Mouse (Mus musculus): ENCODE measurements around the gene Zfp61.
"Not testable (repeated sequence)": the region's sequence is repeated elsewhere in the genome, so short reads cannot be mapped to it uniquely, and the experiment has no call there.

Zfp61 gene

GRCm38 (mm10) chr7:24297361-24298095 lies 3.5 kb downstream of the Zfp61 start:
- no peak for DNase-seq (ENCODE audit: low read depth)

GRCm38 (mm10) chr7:24296386-24296785 lies 4.6 kb downstream of the Zfp61 start:
- no peak for DNase-seq (ENCODE audit: low read depth)

GRCm38 (mm10) chr7:24295376-24295775 lies 5.7 kb downstream of the Zfp61 start:
- DNase-seq (ENCODE audit: low read depth) = no peak

GRCm38 (mm10) chr7:24294763-24295162 lies 6.3 kb downstream of the Zfp61 start:
- DNase-seq (ENCODE audit: low read depth) = no peak

GRCm38 (mm10) chr7:24293061-24293851 lies 7.8 kb downstream of the Zfp61 start:
- DNase-seq (ENCODE audit: low read depth) = no peak

- DNase-seq (ENCODE audit: low read depth) = no peak
Observed at GRCm38 (mm10) chr7:24291387-24292090, 9.5 kb downstream of the Zfp61 start.

GRCm38 (mm10) chr7:24290106-24290693 lies 10.8 kb downstream of the Zfp61 start:
- no peak for DNase-seq (ENCODE audit: low read depth)

- DNase-seq (ENCODE audit: low read depth) = no peak
Observed at GRCm38 (mm10) chr7:24288512-24288911, 12.5 kb downstream of the Zfp61 start.

GRCm38 (mm10) chr7:24287670-24288069 lies 13.4 kb downstream of the Zfp61 start:
- DNase-seq (ENCODE audit: low read depth) = no peak

GRCm38 (mm10) chr7:24286916-24287315 lies 14.1 kb downstream of the Zfp61 start:
- DNase-seq (ENCODE audit: low read depth) = no peak

GRCm38 (mm10) chr7:24286090-24286489 lies 14.9 kb downstream of the Zfp61 start:
- DNase-seq (ENCODE audit: low read depth) = peak; percentile 32

GRCm38 (mm10) chr7:24280858-24281145 lies 20.2 kb downstream of the Zfp61 start:
- no peak for DNase-seq (ENCODE audit: low read depth)

GRCm38 (mm10) chr7:24280031-24280857 lies 20.8 kb downstream of the Zfp61 start:
- DNase-seq (ENCODE audit: low read depth) = no peak

GRCm38 (mm10) chr7:24278771-24279170 lies 22.3 kb downstream of the Zfp61 start:
- DNase-seq (ENCODE audit: low read depth) = not testable (repeated sequence)

GRCm38 (mm10) chr7:24274456-24274855 lies 26.6 kb downstream of the Zfp61 start:
- no peak for DNase-seq (ENCODE audit: low read depth)

- DNase-seq (ENCODE audit: low read depth) = no peak
Observed at GRCm38 (mm10) chr7:24271191-24271590, 29.8 kb downstream of the Zfp61 start.

- DNase-seq (ENCODE audit: low read depth) = peak; percentile 59
Observed at GRCm38 (mm10) chr7:24270288-24270672, 30.8 kb downstream of the Zfp61 start, which contains the start of gene Zfp93. Gene Zfp93, plus strand, starts transcription at chr7:24270420.

- DNase-seq (ENCODE audit: low read depth) = no peak
Observed at GRCm38 (mm10) chr7:24269667-24270287, 31.3 kb downstream of the Zfp61 start.

GRCm38 (mm10) chr7:24269256-24269655 lies 31.8 kb downstream of the Zfp61 start:
- DNase-seq (ENCODE audit: low read depth) = peak; percentile 7

- peak; percentile 36 for DNase-seq (ENCODE audit: low read depth)
Observed at GRCm38 (mm10) chr7:24268176-24269155, 32.6 kb downstream of the Zfp61 start.

All from naive thymus-derived CD4-positive, alpha-beta T cell, adult 2 months (primary cell).